Mouse (Mus musculus): Measurements from ENCODE around the gene Gabbr1.

GRCm38 (mm10) chr17:37047981-37048380, 2.2 kb downstream of the Gabbr1 start:
- no peak for TF ChIP-seq CTCF (IDR thresholded peaks at IDR 0.05; ENCODE audit: borderline replicate concordance, control insufficient read depth, extremely low read depth, insufficient read depth, low read length, poor library complexity)
- TF ChIP-seq POLR2A (IDR thresholded peaks at IDR 0.05; ENCODE audit: control insufficient read depth, extremely low read depth, insufficient read depth, low read length, poor library complexity), result no peak

Measured in thymus, adult 2 months (tissue).